Mouse (Mus musculus): Measurements from ENCODE around the gene Rela. TPM values are rescaled to one million over a fixed set of nuclear protein-coding genes. Genes with fewer than 3 reads are reported as not detected.
"Not testable (repeated sequence)": the region's sequence is repeated elsewhere in the genome, so short reads cannot be mapped to it uniquely, and the experiment has no call there.

The Rela gene
- total RNA-seq, 2 experiments from 2014 or later = 21.0 to 26.7 TPM

DNA sequence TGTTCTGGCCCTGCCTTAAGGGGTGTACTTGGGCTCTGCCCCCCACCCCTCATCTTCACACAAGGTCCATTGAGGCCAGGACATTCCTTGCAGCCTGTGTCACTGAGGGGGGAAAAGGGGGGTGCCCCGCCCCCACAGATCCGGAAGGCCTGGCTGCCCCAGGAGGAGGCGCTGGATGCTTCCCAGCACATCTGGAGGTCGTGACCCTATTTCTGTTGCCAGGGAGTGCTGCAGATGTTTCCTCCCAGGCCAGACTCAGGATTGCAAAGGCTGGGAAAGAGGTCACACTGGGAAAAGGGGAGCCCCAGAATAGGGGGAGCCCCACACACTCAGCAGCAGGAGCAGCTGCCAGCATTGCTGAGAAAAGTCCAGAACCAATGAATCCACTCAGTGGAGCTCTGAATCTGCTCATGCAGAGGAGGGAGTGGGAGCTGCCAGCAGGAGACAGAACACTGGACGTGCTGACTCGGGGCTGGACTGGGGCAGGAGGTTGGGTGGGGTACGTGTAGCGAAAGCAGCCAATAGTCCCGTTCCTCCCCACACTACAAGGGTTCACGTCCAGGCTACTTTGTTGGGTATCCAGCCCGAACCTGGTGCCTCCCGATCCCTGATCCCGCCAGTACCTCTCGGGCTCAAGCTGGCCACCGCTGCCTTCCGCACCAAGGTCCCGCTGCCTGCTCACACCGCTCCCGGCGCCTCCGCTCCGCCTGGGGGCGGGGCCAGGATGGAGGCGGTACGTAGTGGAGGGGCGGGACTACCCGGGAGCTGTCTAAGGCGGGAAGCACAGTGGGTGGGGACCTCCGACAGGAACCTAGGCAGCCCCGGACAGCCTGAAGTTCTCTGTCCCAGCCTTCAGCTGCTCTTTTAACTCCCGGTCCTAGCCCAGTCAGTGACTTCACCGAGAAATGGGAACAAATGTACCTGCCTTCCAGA, 26.0 kb downstream of the Rela start, which contains the start of gene Sipa1:
Gene Sipa1 (minus strand): TSS at position 727 of the 933 bp plus-strand sequence.
- DNase-seq (ENCODE audit: low spot score in 2 of 2) = peak; percentile 62 to 77

GRCm38 (mm10) chr19:5664669-5665257, 27.5 kb downstream of the Rela start:
- DNase-seq (ENCODE audit: low spot score in 2 of 2) = no peak

DNA sequence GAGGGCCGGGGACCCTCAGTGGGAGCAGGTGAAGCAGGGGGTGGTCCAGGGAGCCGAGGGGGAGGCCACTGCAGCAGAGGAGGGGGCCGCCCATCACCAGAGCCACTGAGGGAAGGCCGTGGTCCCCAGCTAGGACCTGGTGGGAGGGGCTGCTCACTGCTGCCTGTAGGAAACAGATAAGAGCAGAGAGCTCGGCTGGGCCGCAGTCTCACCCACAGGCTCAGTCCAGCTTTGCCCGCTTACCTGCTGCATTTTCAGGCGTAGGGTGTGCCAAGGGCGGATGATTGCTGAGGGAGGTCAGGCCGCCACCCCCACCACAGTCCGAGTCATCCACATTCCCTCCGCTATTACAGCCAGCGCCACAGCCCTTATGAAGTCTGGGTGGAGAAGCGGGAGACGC, 28.2 kb downstream of the Rela start:
- DNase-seq (ENCODE audit: low spot score in 2 of 2) = no peak

DNA sequence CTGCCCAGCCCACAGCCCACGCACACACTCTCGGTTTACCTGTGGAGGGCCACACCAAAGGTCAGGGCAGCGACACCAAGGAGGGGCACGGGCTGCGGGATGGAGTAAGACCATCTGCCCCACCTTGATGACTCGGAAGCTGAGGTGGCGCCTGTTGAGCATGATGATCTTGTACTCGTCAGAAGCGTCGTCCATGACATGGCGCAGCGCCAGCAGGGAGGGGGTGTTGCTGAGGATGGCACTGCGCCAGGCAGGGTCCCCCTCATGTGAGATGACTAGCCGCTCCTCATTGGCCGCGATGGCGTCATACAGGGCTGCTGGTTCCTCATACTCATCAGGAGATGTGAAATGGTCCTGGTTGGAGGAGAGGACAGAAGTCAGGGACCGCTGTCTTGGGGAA, 29.1 kb downstream of the Rela start:
- DNase-seq (ENCODE audit: low spot score in 2 of 2) = no peak

GRCm38 (mm10) chr19:5668372-5668771, 31.1 kb downstream of the Rela start:
- DNase-seq (ENCODE audit: low spot score in 2 of 2) = no peak

- DNase-seq (ENCODE audit: low spot score in 2 of 2) = no peak
Measured at GRCm38 (mm10) chr19:5680432-5680831, 43.1 kb downstream of the Rela start.

DNA sequence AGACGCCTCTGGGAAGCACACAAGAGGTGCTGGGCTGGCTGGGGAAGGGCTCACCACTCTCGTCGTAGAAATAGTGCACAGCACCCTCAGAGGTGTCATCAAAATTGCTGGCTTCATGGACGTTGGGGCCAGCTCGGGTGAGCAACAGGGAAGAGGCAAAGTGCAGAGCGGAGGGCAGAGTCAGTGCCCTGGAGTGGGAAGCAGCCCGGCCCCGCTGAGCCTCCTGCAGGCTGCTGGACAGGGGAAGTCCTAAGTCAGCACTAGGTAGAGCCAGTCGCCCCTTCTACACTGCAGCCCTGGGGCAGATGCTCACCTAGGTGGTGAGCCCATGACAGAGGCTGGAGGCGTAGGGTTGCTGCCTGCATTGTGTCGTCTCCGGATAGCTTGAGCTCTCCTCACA, 47.0 kb downstream of the Rela start:
- no peak for DNase-seq (ENCODE audit: low spot score in 2 of 2)

DNA sequence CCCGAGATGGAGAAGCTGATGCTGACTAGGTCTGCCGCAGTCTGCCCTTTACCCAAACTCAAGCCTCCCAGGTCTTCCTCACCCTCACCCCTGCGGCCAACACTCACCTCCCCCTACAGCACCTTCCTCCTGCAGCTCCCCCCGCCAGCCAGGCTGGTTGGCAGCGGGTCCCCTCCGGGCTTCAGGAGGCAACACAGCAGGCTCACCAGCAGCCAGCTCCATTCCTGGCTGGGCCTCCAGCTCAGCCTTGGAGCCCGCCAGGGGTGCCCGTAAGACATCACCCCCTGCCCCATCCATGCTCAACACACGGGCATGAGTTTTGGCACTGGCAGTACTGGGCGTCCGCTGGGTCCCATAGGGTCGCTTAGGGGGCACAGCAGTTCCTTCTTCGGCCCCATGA, 47.7 kb downstream of the Rela start:
- no peak for DNase-seq (ENCODE audit: low spot score in 2 of 2)

- DNase-seq (ENCODE audit: low spot score in 2 of 2) = no peak
Measured at GRCm38 (mm10) chr19:5685431-5685830, 48.1 kb downstream of the Rela start.

DNA sequence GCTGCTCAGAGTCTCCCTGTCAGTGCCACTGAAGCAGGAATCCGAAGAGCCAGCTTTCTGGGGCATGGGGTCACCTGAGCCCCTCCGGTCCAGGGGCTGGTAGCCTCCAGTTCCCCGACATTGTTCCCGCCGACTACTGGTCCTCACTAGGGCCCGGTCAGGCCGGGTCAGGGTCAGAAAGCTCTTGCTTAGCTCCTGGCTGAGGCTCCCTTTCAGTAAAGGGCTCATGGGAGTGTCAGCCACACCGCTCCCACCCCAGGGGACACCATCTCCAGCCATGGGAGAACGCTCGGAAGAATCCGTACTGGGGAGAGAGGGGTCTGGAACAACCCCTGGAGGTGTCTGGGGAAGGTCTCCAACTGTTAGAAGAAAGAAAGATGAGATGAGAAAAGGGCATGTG, 48.6 kb downstream of the Rela start:
- no peak for DNase-seq (ENCODE audit: low spot score in 2 of 2)

DNA sequence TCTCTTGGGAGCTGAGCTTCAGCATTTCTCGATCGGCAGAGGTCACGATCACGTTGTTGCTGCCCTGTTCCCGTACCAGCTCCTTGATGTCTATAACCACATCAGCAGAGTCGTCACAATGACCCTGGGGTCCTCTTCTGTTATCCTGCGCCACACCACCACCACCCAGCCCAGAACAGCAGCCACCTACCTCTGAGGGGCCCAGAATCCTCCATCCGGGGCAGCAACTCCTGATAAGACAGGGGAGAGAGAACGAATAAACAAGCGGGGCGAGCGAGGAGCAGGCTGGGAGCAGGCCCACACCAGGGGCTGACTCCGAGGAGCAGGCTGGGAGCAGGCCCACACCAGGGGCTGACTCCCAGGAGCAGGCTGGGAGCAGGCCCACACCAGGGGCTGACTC, 49.2 kb downstream of the Rela start:
- DNase-seq (ENCODE audit: low spot score in 2 of 2) = no peak

DNA sequence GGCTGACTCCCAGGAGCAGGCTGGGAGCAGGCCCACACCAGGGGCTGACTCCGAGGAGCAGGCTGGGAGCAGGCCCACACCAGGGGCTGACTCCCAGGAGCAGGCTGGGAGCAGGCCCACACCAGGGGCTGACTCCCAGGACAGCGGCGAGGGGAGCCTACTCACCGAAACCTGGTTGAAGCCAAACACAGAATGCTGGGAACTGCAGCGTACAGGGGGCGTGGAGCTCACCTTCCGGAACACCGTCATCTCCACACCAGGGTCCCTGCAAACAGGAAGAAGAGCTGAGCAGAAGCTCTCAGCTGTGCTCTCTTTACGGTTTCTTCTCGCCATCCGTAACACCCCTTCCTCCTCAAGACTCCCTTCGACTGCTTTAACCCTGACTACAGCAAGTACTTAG, 49.7 kb downstream of the Rela start:
- DNase-seq (ENCODE audit: low spot score in 2 of 2) = not testable (repeated sequence)

GRCm38 (mm10) chr19:5687738-5688137, 50.5 kb downstream of the Rela start:
- no peak for DNase-seq (ENCODE audit: low spot score in 2 of 2)

- DNase-seq (ENCODE audit: low spot score in 2 of 2) = peak; percentile 98 to 99
Measured at GRCm38 (mm10) chr19:5688200-5689087, 51.2 kb downstream of the Rela start, which contains the start of the genes Map3k11 and Pcnx3. Map3k11 (plus strand) TSS chr19:5688742. Pcnx3 (minus strand) TSS chr19:5688908.

- no peak for DNase-seq (ENCODE audit: low spot score in 2 of 2)
Measured at GRCm38 (mm10) chr19:5689088-5689428, 51.8 kb downstream of the Rela start.

DNA sequence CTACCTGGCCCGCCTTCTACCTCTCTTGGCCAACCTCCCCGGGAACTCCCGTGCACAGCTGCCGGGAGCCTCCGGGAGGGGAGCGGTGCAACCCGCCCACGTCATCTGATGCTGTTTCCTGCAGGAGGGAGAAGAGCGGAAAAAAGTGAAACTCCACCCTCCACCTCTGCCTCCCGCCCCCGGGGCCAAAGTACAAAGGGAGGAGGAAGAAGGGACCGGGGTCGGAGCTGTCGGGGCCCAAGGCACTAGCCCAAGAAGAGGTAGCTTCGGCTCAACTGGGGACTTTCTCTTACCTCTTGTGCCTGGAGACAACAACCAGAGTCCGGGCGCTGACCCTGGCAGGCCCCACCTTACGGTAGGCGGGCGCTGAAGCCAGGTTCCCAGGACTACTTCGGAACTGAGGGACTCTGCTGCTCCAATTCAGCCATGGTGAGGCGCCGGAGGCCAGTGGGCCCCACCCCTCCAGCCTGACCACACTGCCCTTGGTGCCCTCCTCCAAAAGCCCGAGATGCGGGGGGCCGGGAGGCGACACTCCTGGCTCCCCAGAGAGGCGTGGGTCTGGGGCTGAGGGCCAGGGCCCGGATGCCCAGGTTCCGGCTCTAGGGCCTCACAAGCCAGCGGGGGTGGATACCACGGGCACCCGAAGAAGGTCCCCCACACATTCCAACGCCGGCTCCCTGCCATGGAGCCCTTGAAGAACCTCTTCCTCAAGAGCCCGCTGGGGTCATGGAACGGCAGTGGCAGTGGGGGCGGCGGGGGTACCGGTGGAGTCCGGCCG, 52.5 kb downstream of the Rela start:
- DNase-seq (ENCODE audit: low spot score in 2 of 2) = peak; percentile 63 to 70

- peak in 1 of 2 experiments; percentile 22 for DNase-seq (ENCODE audit: low spot score in 2 of 2)
Measured at GRCm38 (mm10) chr19:5690343-5690735, 53.1 kb downstream of the Rela start.

GRCm38 (mm10) chr19:5691601-5692000, 54.3 kb downstream of the Rela start:
- DNase-seq (ENCODE audit: low spot score in 2 of 2) = no peak

GRCm38 (mm10) chr19:5692086-5692912, 55.0 kb downstream of the Rela start:
- no peak for DNase-seq (ENCODE audit: low spot score in 2 of 2)

- DNase-seq (ENCODE audit: low spot score in 2 of 2) = no peak
Measured at GRCm38 (mm10) chr19:5692913-5693396, 55.7 kb downstream of the Rela start.

All from layer of hippocampus, postnatal 14 days (tissue).